Mouse (Mus musculus) MEL (cell line): ENCODE results near the gene Heg1. TPM values are rescaled to one million over a fixed set of nuclear protein-coding genes. Genes with fewer than 3 reads are reported as not detected.

Source experiments
- DNase-seq: peaks from one replicate; pipeline ENCODE4 v3.0.0; 2011; ENCODE audit warnings: low read depth, low spot score
- H3K27ac ChIP-seq: 2 replicates; pipeline ENCODE4 v1.5.1; 2012; ENCODE audit warnings: low read depth, mild to moderate bottlenecking, control low read depth, low read length, moderate library complexity; ENCODE audit not compliant: control insufficient read depth
- H3K27me3 ChIP-seq, 2 experiments: fragments of 150-350 bp in 1 of 2; sonication (generic) in 1 of 2; 2 replicates each; pipeline ENCODE4 v1.6.1; 2012; ENCODE audit warnings: low read length in 2 of 2, mild to moderate bottlenecking in 2 of 2, improper control_type of control experiment in 1 of 2, moderate library complexity in 1 of 2; ENCODE audit not compliant: insufficient read depth in 2 of 2, control insufficient read depth in 1 of 2
- H3K36me3 ChIP-seq, 2 experiments: 2 replicates each; pipeline ENCODE4 v1.6.1; 2012 to 2014; ENCODE audit warnings: low read length in 2 of 2, improper control_type of control experiment in 1 of 2, inconsistent platforms in 1 of 2, mild to moderate bottlenecking in 1 of 2; ENCODE audit not compliant: insufficient read depth in 2 of 2, control insufficient read depth in 1 of 2
- H3K4me1 ChIP-seq, 2 experiments: fragments of 150-350 bp in 1 of 2; sonication (generic) in 1 of 2; 2 replicates each; pipeline ENCODE4 v1.6.1; 2012; ENCODE audit warnings: low read length in 2 of 2, improper control_type of control experiment in 1 of 2, mild to moderate bottlenecking in 1 of 2; ENCODE audit not compliant: insufficient read depth in 2 of 2, control insufficient read depth in 1 of 2
- H3K4me3 ChIP-seq, 2 experiments: fragments of 150-350 bp in 1 of 2; sonication (generic) in 1 of 2; 2 replicates each; pipeline ENCODE4 v1.5.1; 2012; ENCODE audit warnings: low read depth in 2 of 2, low read length in 2 of 2, mild to moderate bottlenecking in 2 of 2, moderate library complexity in 2 of 2, control low read depth in 1 of 2, improper control_type of control experiment in 1 of 2; ENCODE audit not compliant: control insufficient read depth in 1 of 2, insufficient read depth in 1 of 2
- H3K79me2 ChIP-seq: 2 replicates; pipeline ENCODE4 v1.6.1; 2012; ENCODE audit warnings: mild to moderate bottlenecking, low read length, moderate library complexity; ENCODE audit not compliant: control insufficient read depth, poor library complexity, insufficient read depth
- H3K9ac ChIP-seq: 2 replicates; pipeline ENCODE4 v1.6.1; 2012; ENCODE audit warnings: low read depth, mild to moderate bottlenecking, control low read depth, low read length, moderate library complexity; ENCODE audit not compliant: control insufficient read depth, poor library complexity, severe bottlenecking
- H3K9me3 ChIP-seq: fragments of 150-350 bp; sonication (generic); replicated peaks from 2 replicates; pipeline ENCODE4 v1.6.1; 2012; ENCODE audit warnings: mild to moderate bottlenecking, low read length, improper control_type of control experiment, moderate library complexity; ENCODE audit not compliant: insufficient read depth
- CHD1 ChIP-seq: IDR thresholded peaks from 2 replicates; pipeline ENCODE4 v1.6.1; 2012; ENCODE audit warnings: low read depth, mild to moderate bottlenecking, inconsistent platforms, low read length, improper control_type of control experiment
- CHD2 ChIP-seq: IDR thresholded peaks from 2 replicates; pipeline ENCODE4 v1.6.1; 2011; ENCODE audit warnings: low read length, improper control_type of control experiment
- CTCF ChIP-seq, 3 experiments: IDR thresholded peaks in 2 of 3; conservative IDR thresholded peaks in 1 of 3; 2 replicates each; pipeline ENCODE4 v1.5.1; 2011 to 2012; ENCODE audit warnings: low read length in 3 of 3, low read depth in 2 of 3, mild to moderate bottlenecking in 2 of 3, improper control_type of control experiment in 1 of 3, inconsistent platforms in 1 of 3, mixed read lengths in 1 of 3, moderate library complexity in 1 of 3; ENCODE audit not compliant: control insufficient read depth in 1 of 3, insufficient read depth in 1 of 3, poor library complexity in 1 of 3, severe bottlenecking in 1 of 3
- ETS1 ChIP-seq: IDR thresholded peaks from 2 replicates; pipeline ENCODE4 v1.6.1; 2012; ENCODE audit warnings: low read depth, mild to moderate bottlenecking, inconsistent platforms, low read length, improper control_type of control experiment, moderate library complexity
- GABPA ChIP-seq: IDR thresholded peaks from 2 replicates; pipeline ENCODE4 v1.6.1; 2012; ENCODE audit warnings: low read depth, mild to moderate bottlenecking, inconsistent platforms, low read length, improper control_type of control experiment, moderate library complexity
- GATA1 ChIP-seq: IDR thresholded peaks from 2 replicates; pipeline ENCODE4 v1.6.1; 2011; ENCODE audit warnings: low read depth, low read length, improper control_type of control experiment
- MAFK ChIP-seq: IDR thresholded peaks from 2 replicates; pipeline ENCODE4 v1.6.1; 2011; ENCODE audit warnings: low read depth, mild to moderate bottlenecking, low read length, improper control_type of control experiment, borderline replicate concordance
- MAX ChIP-seq: IDR thresholded peaks from 2 replicates; pipeline ENCODE4 v1.6.1; 2011; ENCODE audit warnings: low read length, improper control_type of control experiment
- MYC ChIP-seq: IDR thresholded peaks from 2 replicates; pipeline ENCODE4 v1.6.1; 2011; ENCODE audit warnings: low read depth, mild to moderate bottlenecking, low read length, improper control_type of control experiment, moderate library complexity
- NELFE ChIP-seq: IDR thresholded peaks from 2 replicates; pipeline ENCODE4 v1.6.1; 2011; ENCODE audit warnings: low read depth, low read length, improper control_type of control experiment
- POLR2AphosphoS2 ChIP-seq: IDR thresholded peaks from 2 replicates; pipeline ENCODE4 v1.6.1; 2011; ENCODE audit warnings: low read length, improper control_type of control experiment
- SIN3A ChIP-seq: IDR thresholded peaks from 2 replicates; pipeline ENCODE4 v1.6.1; 2012; ENCODE audit warnings: low read length, improper control_type of control experiment, inconsistent platforms
- SMC3 ChIP-seq: IDR thresholded peaks from 2 replicates; pipeline ENCODE4 v1.6.1; 2011; ENCODE audit warnings: low read depth, low read length, improper control_type of control experiment
- TCF12 ChIP-seq: IDR thresholded peaks from 2 replicates; pipeline ENCODE4 v1.6.1; 2014; ENCODE audit warnings: low read depth, mild to moderate bottlenecking, inconsistent platforms, low read length, improper control_type of control experiment, moderate library complexity
- UBTF ChIP-seq: IDR thresholded peaks from 2 replicates; pipeline ENCODE4 v1.6.1; 2012; ENCODE audit warnings: low read depth, mild to moderate bottlenecking, inconsistent platforms, low read length, improper control_type of control experiment, moderate library complexity, borderline replicate concordance; ENCODE audit not compliant: insufficient read depth
- ZC3H11A ChIP-seq: IDR thresholded peaks from 2 replicates; pipeline ENCODE4 v1.6.1; 2012; ENCODE audit warnings: low read depth, mild to moderate bottlenecking, inconsistent platforms, low read length, improper control_type of control experiment
- ZNF384 ChIP-seq: IDR thresholded peaks from 2 replicates; pipeline ENCODE4 v1.6.1; 2012; ENCODE audit warnings: low read depth, mild to moderate bottlenecking, inconsistent platforms, low read length, improper control_type of control experiment
- polyA plus RNA-seq, 2 experiments: library from polyadenylated mRNA; stranded (reverse) in 1 of 2; unstranded in 1 of 2; fragments of >175 nt in 1 of 2; fragments of >200 nt in 1 of 2; gene quantifications; 2 replicates each; pipeline versions ENCODE4 v1.2.1 to v1.2.4; 2012; ENCODE audit warnings: low replicate concordance in 2 of 2, low read depth in 1 of 2; ENCODE audit not compliant: insufficient read length in 2 of 2, insufficient read depth in 1 of 2, missing spikeins in 1 of 2
- total RNA-seq: library from RNA; depleted of rRNA; stranded (reverse); fragments of 300-350 nt; gene quantifications from 2 replicates; pipeline ENCODE4 v1.2.3, GENCODE M21; 2012

The Heg1 gene
- total and polyA plus RNA-seq, 3 experiments, result 4.1 to 72.0 (median 6.9) TPM

- H3K4me3 ChIP-seq, result peak overlapping the region; percentile 67 to 98
- peak; percentile 67 for DNase-seq
- peak overlapping the region; percentile 93 for H3K9ac ChIP-seq
- H3K27ac ChIP-seq, result peak overlapping the region; percentile 14
- H3K27me3 ChIP-seq, result no peaks in the 10 kb centered on the region
- peaks cover 0 to 9% of the 10 kb centered on the region in 2 experiments; a peak in 2 of 4 replicates for H3K36me3 ChIP-seq
- peaks cover 14% of the 10 kb centered on the region for H3K79me2 ChIP-seq
- TF ChIP-seq MAFK (no peak), NELFE (no peak), TCF12 (no peak), GABPA (no peak), GATA1 (no peak), CHD1 (no peak), ZNF384 (peak; percentile 77), MAX (peak; percentile 15; the same call in 1 of the 2 replicates)
- no peaks in the 10 kb centered on the region for H3K9me3 ChIP-seq
- peaks cover 0 to 16% of the 10 kb centered on the region in 2 experiments; a peak in 3 of 4 replicates for H3K4me1 ChIP-seq
Measured at GRCm38 (mm10) chr16:33683206-33684161, 686 bp upstream of the Heg1 start.

GRCm38 (mm10) chr16:33684703-33685701 lies 832 bp downstream of the Heg1 start:
- H3K27ac ChIP-seq, result peak overlapping the region; percentile 43
- peak overlapping the region; percentile 67 to 98 for H3K4me3 ChIP-seq
- peak; percentile 71 for DNase-seq
- no peaks in the 10 kb centered on the region for H3K27me3 ChIP-seq
- TF ChIP-seq CHD2 (no peak), ETS1 (0 out of 2 replicates have a peak, but pooled peaks have one; percentile 13), POLR2AphosphoS2 (no peak), SIN3A (peak; percentile 48), UBTF (0 out of 2 replicates have a peak, but pooled peaks have one; percentile 28), CTCF (IDR thresholded peaks at IDR 0.05 in 2 of 3, conservative IDR thresholded peaks at IDR 0.05 in 1 of 3; ENCODE audit: control insufficient read depth in 1 of 3, insufficient read depth in 1 of 3, low read depth in 2 of 3, low read length in 3 of 3, poor library complexity in 1 of 3, severe bottlenecking in 1 of 3) (no peak), ZC3H11A (no peak), ZNF384 (no peak), MYC (no peak), SMC3 (no peak)
- TF ChIP-seq, all 39 proteins: peak for 3
- Histone ChIP-seq H3K36me3 (peaks cover 0 to 9% of the 10 kb centered on the region in 2 experiments; a peak in 2 of 4 replicates), H3K9me3 (no peaks in the 10 kb centered on the region), H3K9ac (peak overlapping the region; percentile 93), H3K4me1 (peaks cover 0 to 16% of the 10 kb centered on the region in 2 experiments; a peak in 3 of 4 replicates), H3K79me2 (peaks cover 14% of the 10 kb centered on the region)
